Mouse (Mus musculus): ENCODE results near the gene Abhd17c.

DNA sequence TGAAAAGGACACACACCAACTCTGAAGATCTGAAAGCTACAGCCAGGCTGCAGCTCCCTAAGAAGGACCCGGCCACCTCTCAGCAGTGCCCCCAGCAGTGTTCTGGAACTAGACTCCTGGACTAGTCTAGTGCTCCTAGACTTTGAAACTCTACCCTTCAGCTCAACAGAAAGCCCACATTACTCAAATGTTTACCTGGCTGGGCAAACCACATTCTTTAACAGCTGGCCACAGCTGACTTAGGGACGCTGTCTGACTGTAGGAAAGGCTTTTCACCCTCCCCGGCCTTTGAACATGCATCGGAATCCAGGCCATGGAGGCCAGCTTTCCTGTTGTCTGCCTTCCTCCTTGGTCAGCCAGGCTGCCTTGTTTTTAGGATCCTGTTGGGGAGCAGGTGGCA, 20.0 kb downstream of the Abhd17c start:
- TF ChIP-seq EP300 (IDR thresholded peaks at IDR 0.05; ENCODE audit: insufficient read depth, low read depth, low read length) (no peak), CTCF (IDR thresholded peaks at IDR 0.05) (no peak)
